Mouse (Mus musculus) E14TG2a.4 (cell line): ENCODE results near the gene Tet3.

ENCODE experiments used
- CTCF ChIP-seq: conservative IDR thresholded peaks from 2 replicates; pipeline ENCODE4 v1.5.1; 2014; ENCODE audit warnings: low read length
- NANOG ChIP-seq: IDR thresholded peaks from 2 replicates; pipeline ENCODE4 v1.6.1; 2014; ENCODE audit warnings: borderline replicate concordance, low read length, mixed read lengths
- POU5F1 ChIP-seq: IDR thresholded peaks from 2 replicates; pipeline ENCODE4 v1.6.1; 2014; ENCODE audit warnings: low read length, borderline replicate concordance

GRCm38 (mm10) chr6:83410046-83410706 lies 48.7 kb downstream of the Tet3 start:
- no peak for TF ChIP-seq CTCF
- no peak for TF ChIP-seq POU5F1
- no peak for TF ChIP-seq NANOG
